In genomic region chr7:92277629-92278028, GRCm38 (mm10) we compare ENCODE assay signal across 18 mouse cellular contexts.
DNase-seq lines count a peak whose midpoint lies in the region; ATAC-seq and TF ChIP-seq lines count a peak whose summit lies in the region.
"Had no signal": no experiment of that assay in that cellular context is flagged by ENCODE, and none has a peak within 500 bp of the region (broad histone marks: within the 10 kb centered on the region; RNA-seq: fewer than 3 reads in every experiment).

No protein-coding gene starts in this region.

- TF ChIP-seq CTCF in midbrain, postnatal 0 days (IDR thresholded peaks at IDR 0.05) = no peak

- no peak overlapping the region for H3K4me2 ChIP-seq in midbrain, postnatal 0 days (ENCODE audit: low read depth, low read length, poor library complexity, severe bottlenecking)
- H3K4me2 ChIP-seq: limb, embryonic 15.5 days; midbrain, embryonic 12.5 days had no signal

- H3K9ac ChIP-seq in midbrain, postnatal 0 days (replicated peaks; ENCODE audit: low read length, poor library complexity, severe bottlenecking) = no peak overlapping the region
- H3K9ac ChIP-seq: limb, embryonic 15.5 days; liver, postnatal 0 days; midbrain, embryonic 12.5 days had no signal

- intact Hi-C loops in left cerebral cortex, postnatal 14 days (cut with DNase I) = no loop called here

- WGBS in midbrain, postnatal 0 days = 58% methylated on average over 4 of the region's 4 CpGs
- 71% methylated on average over 4 of the region's 4 CpGs for WGBS in midbrain, embryonic 10.5 days

- ATAC-seq in frontal cortex, adult (ENCODE audit: low TSS enrichment) = peak; percentile 98
- ATAC-seq in midbrain, postnatal 0 days (ENCODE audit: low FRiP score) = no peak
- ATAC-seq: liver, postnatal 0 days had no signal

- no peaks in the 10 kb centered on the region; the same call in 1 of the 2 replicates for H3K4me1 ChIP-seq in midbrain, postnatal 0 days (ENCODE audit: insufficient read depth, low read length)
- 0 out of 2 replicates have a peak, but pooled peaks cover 5% of the 10 kb centered on the region for H3K4me1 ChIP-seq in midbrain, embryonic 10.5 days
- H3K4me1 ChIP-seq: midbrain, embryonic 12.5 days had no signal

- DNase-seq in frontal cortex, postnatal 14 days (ENCODE audit: low spot score in 2 of 2) = no peak
- DNase-seq in midbrain, postnatal 0 days (ENCODE audit: low spot score) = peak; percentile 16
- DNase-seq in midbrain, embryonic 10.5 days (ENCODE audit: low spot score) = no peak
- DNase-seq in left cerebral cortex, postnatal 14 days (ENCODE audit: low spot score in 2 of 2) = peak; percentile 52
- no peak for DNase-seq in natural killer cell, adult 2 months (ENCODE audit: low spot score in 2 of 2)
- no peak for DNase-seq in lung, postnatal 25 days (ENCODE audit: low spot score)
- DNase-seq: gastrocnemius, postnatal 25 days; heart, postnatal 14 days; kidney, adult 2 months; kidney, postnatal 25 days; liver, postnatal 0 days; lung, postnatal 4 days; thymus, adult 2 months had no signal

- no peak overlapping the region for H3K27ac ChIP-seq in midbrain, postnatal 0 days (ENCODE audit: low read depth, low read length)
- no peak overlapping the region for H3K27ac ChIP-seq in midbrain, embryonic 10.5 days (replicated peaks)
- H3K27ac ChIP-seq: heart, embryonic 10.5 days; limb, embryonic 15.5 days; midbrain, embryonic 12.5 days had no signal

- no peaks in the 10 kb centered on the region for H3K27me3 ChIP-seq in midbrain, postnatal 0 days (ENCODE audit: insufficient read depth, low read length)
- H3K27me3 ChIP-seq in midbrain, embryonic 10.5 days (ENCODE audit: low read depth, poor library complexity, severe bottlenecking) = no peaks in the 10 kb centered on the region
- H3K27me3 ChIP-seq: limb, embryonic 15.5 days; midbrain, embryonic 12.5 days had no signal

- no peaks in the 10 kb centered on the region for H3K9me3 ChIP-seq in midbrain, postnatal 0 days (ENCODE audit: low read length)
- no peaks in the 10 kb centered on the region for H3K9me3 ChIP-seq in midbrain, embryonic 10.5 days (replicated peaks)
- H3K9me3 ChIP-seq: G1E; heart, embryonic 10.5 days; limb, embryonic 15.5 days; midbrain, embryonic 12.5 days had no signal

- no peak overlapping the region for H3K4me3 ChIP-seq in midbrain, postnatal 0 days (ENCODE audit: low read depth, low read length)
- H3K4me3 ChIP-seq in midbrain, embryonic 10.5 days = no peak overlapping the region
- H3K4me3 ChIP-seq: heart, embryonic 10.5 days; limb, embryonic 15.5 days; midbrain, embryonic 12.5 days had no signal

- no peaks in the 10 kb centered on the region for H3K36me3 ChIP-seq in midbrain, postnatal 0 days (ENCODE audit: insufficient read depth, low read length)
- no peaks in the 10 kb centered on the region for H3K36me3 ChIP-seq in midbrain, embryonic 10.5 days
- H3K36me3 ChIP-seq: G1E; heart, embryonic 10.5 days; limb, embryonic 15.5 days; midbrain, embryonic 12.5 days had no signal

Comparison
In these comparisons a context has a peak if more than half of its experiments do, and no peak if none do; other contexts are left out.
1. DNase-seq: peak in midbrain, postnatal 0 days (single experiment) and left cerebral cortex, postnatal 14 days (2 of 2); none in frontal cortex, postnatal 14 days (0 of 2), midbrain, embryonic 10.5 days (single experiment), natural killer cell, adult 2 months (0 of 2) and lung, postnatal 25 days (single experiment).